Mouse (Mus musculus) left cerebral cortex, adult 8-10 months (tissue): ENCODE results near the gene Cntrl. TPM values are rescaled to one million over a fixed set of nuclear protein-coding genes. Genes with fewer than 3 reads are reported as not detected.

ENCODE experiments used
- DNase-seq, 2 experiments: peaks; one replicate each; pipeline ENCODE4 v3.0.0; 2022; ENCODE audit warnings: low spot score in 2 of 2
- total RNA-seq, 4 experiments: library from RNA; stranded (reverse); gene quantifications; 2 replicates each; pipeline ENCODE4 v1.2.4; 2022

Cntrl gene
- 10 to 100 TPM in 3 of 4 experiments, 1 to 10 TPM in 1; 8.6 to 11.0 (median 10.8) TPM for total RNA-seq

GRCm38 (mm10) chr2:35109141-35109923 lies at the start of gene Cntrl:
Gene Cntrl (plus strand): TSS chr2:35109492.
- DNase-seq: peak; percentile 91 to 92

- DNase-seq: no peak
Measured at GRCm38 (mm10) chr2:35060256-35060655, 49.0 kb upstream of the Cntrl start.

GRCm38 (mm10) chr2:35060897-35061296 lies 48.4 kb upstream of the Cntrl start:
- no peak for DNase-seq

- DNase-seq: no peak
Measured at GRCm38 (mm10) chr2:35061338-35061737, 48.0 kb upstream of the Cntrl start, which contains the start of gene Hc. Gene Hc (minus strand): TSS chr2:35061438.

- no peak for DNase-seq
Measured at GRCm38 (mm10) chr2:35063333-35064030, 45.8 kb upstream of the Cntrl start.

- no peak for DNase-seq
Measured at GRCm38 (mm10) chr2:35066525-35067082, 42.7 kb upstream of the Cntrl start.

- no peak for DNase-seq
Measured at GRCm38 (mm10) chr2:35067117-35067516, 42.2 kb upstream of the Cntrl start.

- DNase-seq: no peak
Measured at GRCm38 (mm10) chr2:35069124-35069523, 40.2 kb upstream of the Cntrl start.

- DNase-seq: no peak
Measured at GRCm38 (mm10) chr2:35070275-35070674, 39.0 kb upstream of the Cntrl start.

- DNase-seq: no peak
Measured at GRCm38 (mm10) chr2:35072547-35072946, 36.7 kb upstream of the Cntrl start.

GRCm38 (mm10) chr2:35074328-35074727 lies 35.0 kb upstream of the Cntrl start:
- DNase-seq: no peak

GRCm38 (mm10) chr2:35079166-35079565 lies 30.1 kb upstream of the Cntrl start:
- DNase-seq: no peak

GRCm38 (mm10) chr2:35087418-35087817 lies 21.9 kb upstream of the Cntrl start:
- DNase-seq: no peak

- no peak for DNase-seq
Measured at GRCm38 (mm10) chr2:35100529-35100928, 8.8 kb upstream of the Cntrl start.

GRCm38 (mm10) chr2:35101443-35101842 lies 7.8 kb upstream of the Cntrl start, which contains the start of gene AI182371:
Gene AI182371 (minus strand): TSS chr2:35101543.
- DNase-seq: no peak

- no peak for DNase-seq
Measured at GRCm38 (mm10) chr2:35102777-35103176, 6.5 kb upstream of the Cntrl start.

- no peak for DNase-seq
Measured at GRCm38 (mm10) chr2:35103558-35103957, 5.7 kb upstream of the Cntrl start.

GRCm38 (mm10) chr2:35104843-35105242 lies 4.4 kb upstream of the Cntrl start:
- no peak for DNase-seq

- no peak for DNase-seq
Measured at GRCm38 (mm10) chr2:35107984-35108635, 1.2 kb upstream of the Cntrl start.

- DNase-seq: peak in 1 of 2 experiments; percentile 36
Measured at GRCm38 (mm10) chr2:35108712-35109111, 580 bp upstream of the Cntrl start.

- DNase-seq: no peak
Measured at GRCm38 (mm10) chr2:35109924-35110304, 622 bp downstream of the Cntrl start.

- no peak for DNase-seq
Measured at GRCm38 (mm10) chr2:35110521-35110920, 1.2 kb downstream of the Cntrl start.
